Mouse (Mus musculus): ENCODE data around the gene Anks1.

DNA sequence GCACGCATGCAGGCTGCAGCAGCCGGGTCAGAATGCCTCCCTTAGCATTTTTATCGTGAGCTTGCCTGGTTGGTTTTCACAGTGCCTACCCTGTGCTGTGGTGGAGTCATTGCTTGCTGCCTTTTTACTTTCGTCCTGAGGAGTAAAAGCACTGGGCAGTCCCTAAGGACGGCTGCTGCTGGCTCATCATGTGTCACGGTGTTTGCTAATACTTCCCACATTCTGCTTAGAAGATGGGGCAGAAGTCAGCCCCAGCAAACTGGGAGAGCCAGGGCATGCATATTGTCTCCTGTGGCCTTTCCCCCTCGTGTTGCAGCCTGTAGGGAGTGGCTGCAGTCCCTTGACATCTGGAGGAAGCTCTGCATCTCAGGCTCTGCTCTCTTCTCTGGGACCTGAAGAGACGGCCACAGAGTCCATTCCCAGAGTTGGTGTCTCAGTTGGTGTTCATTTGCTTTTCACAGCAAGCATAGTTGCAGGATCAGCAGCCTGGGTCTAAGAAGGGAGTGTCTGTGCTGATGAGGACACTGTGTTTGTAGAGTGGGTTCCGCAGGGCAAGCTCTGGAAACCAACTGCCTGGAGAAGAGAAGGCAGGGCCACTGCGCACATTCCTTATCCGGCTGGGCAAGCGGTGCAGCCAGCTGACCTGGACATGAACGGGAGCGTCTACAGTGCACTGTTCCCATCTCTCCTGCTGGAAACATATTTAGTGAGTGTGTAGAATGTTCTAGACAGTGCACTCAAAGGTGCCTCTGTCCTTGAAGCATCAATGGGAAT is 45.7 kb downstream of the Anks1 start:
- no peak for TF ChIP-seq CTCF (conservative IDR thresholded peaks at IDR 0.05; ENCODE audit: low read length)
- TF ChIP-seq NANOG (IDR thresholded peaks at IDR 0.05; ENCODE audit: borderline replicate concordance, low read length) = no peak

Data from E14TG2a.4 (cell line).